Mouse (Mus musculus): ENCODE measurements around the gene Ddx20. TPM values are rescaled to one million over a fixed set of nuclear protein-coding genes. Genes with fewer than 3 reads are reported as not detected.

The Ddx20 gene
- polyA plus RNA-seq, 1 experiment from 2014 or later: 41.1 TPM

DNA sequence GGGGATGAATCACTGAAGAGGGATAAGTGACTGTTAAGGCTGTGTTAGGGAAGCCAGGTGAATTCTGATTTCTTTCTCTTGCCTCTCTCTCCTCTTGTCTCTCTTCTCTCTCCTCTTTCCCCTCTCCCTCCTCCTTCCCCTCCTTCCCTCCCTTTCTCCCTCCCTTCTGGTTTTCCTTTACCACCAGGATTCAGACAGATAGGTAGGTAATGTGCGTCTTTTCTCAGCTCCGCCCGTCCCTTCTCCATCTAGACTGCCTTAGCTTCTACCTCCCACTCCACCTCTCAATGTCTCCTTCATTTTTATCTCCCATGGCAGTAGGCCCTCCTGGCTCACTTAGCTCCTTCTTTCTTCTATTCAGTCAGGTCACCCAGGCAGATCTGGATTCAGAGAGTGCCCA, 18.2 kb upstream of the Ddx20 start:
- DNase-seq (ENCODE audit: low spot score): no peak

GRCm38 (mm10) chr3:105705061-105705549, 17.7 kb upstream of the Ddx20 start:
- DNase-seq (ENCODE audit: low spot score): peak; percentile 30

DNA sequence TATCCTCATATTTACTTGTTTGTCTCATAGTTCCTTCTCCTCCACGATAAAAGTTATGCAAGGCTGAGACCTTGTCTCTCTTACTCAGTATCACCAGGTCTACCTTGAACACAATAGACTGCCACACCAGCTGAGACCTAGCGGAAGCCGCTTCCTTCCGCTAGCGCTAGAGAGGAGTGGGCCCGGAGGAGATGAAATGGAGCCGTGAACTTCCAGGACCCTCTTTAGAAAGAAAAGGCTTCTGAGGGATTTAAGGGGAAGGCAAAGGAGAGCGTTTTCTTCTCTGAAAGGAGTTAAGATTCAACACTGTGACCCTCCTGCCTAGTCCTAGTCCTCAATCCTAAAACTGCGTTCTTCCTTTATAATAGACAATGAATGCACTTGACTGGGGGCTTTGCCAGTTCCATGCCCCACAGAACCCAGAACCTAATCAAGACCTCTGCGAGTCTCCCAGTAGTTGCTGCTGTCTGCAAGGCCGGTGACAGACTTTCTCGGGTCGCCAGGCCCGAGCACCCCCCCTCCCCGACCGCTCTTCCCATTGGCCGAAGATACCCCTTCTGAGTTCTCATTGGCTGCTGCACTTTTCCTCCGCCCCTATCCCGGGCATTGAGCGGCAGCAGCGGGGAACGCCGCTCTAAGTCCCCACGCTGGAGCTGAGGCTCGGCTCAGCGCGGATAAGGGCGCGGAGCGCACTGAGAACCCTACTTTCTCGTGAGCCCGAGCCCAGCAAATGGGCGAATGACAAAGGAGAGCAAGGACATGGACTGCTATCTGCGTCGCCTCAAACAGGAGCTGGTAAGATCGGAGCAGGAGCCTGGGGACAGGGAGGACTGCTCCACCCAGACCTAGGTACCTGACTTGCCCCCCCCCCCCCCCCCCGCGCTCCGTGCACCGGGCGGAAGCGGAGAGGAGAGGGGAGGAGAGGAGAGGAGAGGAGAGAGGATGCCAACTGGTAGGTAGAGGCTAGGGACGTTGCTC, 16.9 kb upstream of the Ddx20 start, which contains the start of gene Inka2:
TSS of gene Inka2 (plus strand) at position 569 of the 978 bp plus-strand sequence.
- DNase-seq (ENCODE audit: low spot score): peak; percentile 91

DNA sequence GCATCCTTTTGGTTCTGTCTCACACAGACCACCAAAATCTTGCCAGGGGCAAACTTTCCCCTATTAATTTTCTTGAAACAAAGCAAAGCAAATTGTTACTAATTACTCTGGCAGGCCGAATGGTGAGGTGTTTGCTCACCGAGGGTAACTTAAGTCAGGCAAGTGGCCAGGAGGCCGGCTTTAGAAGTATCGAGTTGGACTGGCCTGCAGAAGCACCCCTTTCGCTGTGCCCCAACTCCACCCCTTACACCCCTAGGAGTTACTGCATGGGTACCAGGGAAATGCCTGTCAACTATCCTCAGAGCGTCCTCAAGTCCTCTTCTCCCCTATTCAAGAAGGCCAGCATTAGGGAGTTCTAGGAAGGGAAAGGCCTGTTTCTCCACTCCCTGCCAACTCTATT, 16.2 kb upstream of the Ddx20 start:
- DNase-seq (ENCODE audit: low spot score): no peak

GRCm38 (mm10) chr3:105701399-105701798, 14.0 kb upstream of the Ddx20 start:
- DNase-seq (ENCODE audit: low spot score): no peak

GRCm38 (mm10) chr3:105700786-105701185, 13.4 kb upstream of the Ddx20 start:
- DNase-seq (ENCODE audit: low spot score): peak; percentile 33

- no peak for DNase-seq (ENCODE audit: low spot score)
Observed at GRCm38 (mm10) chr3:105699241-105699933, 12.0 kb upstream of the Ddx20 start.

- DNase-seq (ENCODE audit: low spot score): no peak
Observed at GRCm38 (mm10) chr3:105698311-105698710, 10.9 kb upstream of the Ddx20 start.

GRCm38 (mm10) chr3:105697148-105697441, 9.7 kb upstream of the Ddx20 start:
- DNase-seq (ENCODE audit: low spot score): no peak

DNA sequence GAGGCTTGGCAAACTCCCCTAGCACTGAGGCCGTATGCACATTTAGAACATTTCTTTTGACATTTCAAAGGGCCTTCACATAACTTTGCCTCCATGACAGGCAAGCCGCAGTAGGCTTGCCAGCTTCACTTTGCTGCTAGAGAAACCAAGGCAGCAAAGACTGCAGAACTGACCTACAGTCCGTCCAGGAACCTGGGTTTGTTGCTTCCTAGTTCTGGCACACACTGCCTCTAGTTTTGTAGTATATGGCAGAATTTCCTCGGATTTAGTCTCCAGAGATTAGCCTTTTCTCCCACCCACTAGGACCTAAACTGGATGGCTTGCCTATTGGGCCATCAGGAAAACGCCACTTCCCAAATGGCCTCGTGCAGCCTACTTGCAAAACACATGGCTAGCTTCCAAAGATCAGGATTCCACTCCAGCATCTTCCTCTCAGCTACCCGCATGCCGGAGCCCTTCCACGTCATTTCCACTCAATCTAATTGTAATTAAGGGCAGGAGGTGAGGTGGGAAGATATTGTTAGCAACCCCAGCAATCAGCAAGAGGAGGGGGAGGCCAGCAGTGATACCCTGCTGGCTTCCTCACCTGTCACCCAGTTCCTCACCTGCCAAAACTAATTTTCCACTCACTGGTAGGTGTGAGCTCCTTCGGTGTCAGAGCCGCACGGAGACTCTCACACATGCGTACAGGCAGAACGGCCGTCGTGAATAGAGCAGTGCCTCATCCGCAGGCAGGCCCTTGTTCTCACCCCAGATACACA, 9.2 kb upstream of the Ddx20 start:
- DNase-seq (ENCODE audit: low spot score): no peak

DNA sequence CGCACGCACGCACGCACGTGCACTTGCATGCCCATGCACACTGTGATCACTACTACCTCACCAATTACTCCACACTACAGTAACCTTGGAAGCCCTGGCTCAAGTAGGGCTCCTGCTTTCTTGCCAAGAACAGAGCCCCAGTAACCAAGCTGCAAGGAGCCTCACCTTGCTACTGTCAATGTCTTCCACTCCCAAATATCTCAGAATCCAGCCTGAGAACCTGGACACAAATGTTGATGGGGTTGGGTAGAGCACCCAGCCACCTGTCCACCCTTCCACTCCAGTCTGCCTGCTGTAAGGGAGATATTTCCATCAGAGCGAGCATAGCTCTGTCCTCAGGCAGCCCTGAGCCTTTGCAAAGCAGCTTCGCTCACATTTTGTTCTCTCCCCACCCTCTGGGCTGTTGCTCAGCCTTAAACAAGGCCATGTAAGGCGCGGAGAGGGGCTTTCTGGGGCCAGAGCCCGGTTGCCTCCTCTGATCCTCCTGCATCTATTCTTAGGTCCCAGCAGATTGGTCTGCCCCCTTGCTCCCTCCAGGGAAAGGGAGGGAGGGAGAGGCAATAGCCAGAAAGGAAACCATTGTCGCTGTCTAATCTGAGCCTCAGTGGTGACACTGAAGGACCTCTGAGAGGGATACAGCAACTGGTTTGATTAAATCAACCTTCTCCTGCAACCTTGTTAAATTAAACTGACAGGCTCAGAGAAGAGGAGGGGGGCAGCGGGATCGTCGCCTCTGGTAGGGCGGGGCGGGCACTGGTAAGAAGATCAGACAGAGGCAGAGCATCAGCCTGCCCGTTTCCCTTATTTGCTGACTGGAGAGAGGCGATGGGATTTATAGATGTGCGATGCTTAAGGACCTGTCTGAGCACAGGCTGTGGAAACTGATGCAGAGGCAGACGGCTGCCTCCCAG, 8.4 kb upstream of the Ddx20 start:
- DNase-seq (ENCODE audit: low spot score): no peak

GRCm38 (mm10) chr3:105693327-105694080, 6.1 kb upstream of the Ddx20 start:
- DNase-seq (ENCODE audit: low spot score): no peak

GRCm38 (mm10) chr3:105688536-105688935, 1.2 kb upstream of the Ddx20 start:
- DNase-seq (ENCODE audit: low spot score): no peak

- DNase-seq (ENCODE audit: low spot score): peak; percentile 27
Observed at GRCm38 (mm10) chr3:105686394-105687323, 715 bp downstream of the Ddx20 start.

- DNase-seq (ENCODE audit: low spot score): no peak
Observed at GRCm38 (mm10) chr3:105680346-105680745, 7.0 kb downstream of the Ddx20 start.

DNA sequence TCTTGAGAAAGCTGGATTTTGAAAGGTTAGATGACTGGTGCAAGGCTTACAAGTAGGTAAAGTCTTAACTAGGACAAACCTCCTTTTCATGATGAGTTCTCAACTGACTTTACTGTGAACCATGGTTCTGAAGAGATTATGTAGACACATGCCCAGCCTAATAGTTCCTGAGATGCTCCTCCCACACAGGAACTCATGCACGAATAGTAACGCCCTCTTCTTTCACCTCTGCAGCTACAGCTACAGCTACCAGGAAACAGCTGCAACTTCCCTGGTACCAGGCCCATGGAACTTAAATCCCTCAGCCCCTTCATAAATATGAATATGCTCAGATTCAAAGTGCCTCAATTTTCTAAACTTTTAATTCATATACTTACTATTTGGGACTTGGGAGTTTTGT, 11.4 kb downstream of the Ddx20 start:
- no peak for DNase-seq (ENCODE audit: low spot score)

- peak; percentile 88 for DNase-seq (ENCODE audit: low spot score)
Observed at GRCm38 (mm10) chr3:105674595-105675218, 12.7 kb downstream of the Ddx20 start.

DNA sequence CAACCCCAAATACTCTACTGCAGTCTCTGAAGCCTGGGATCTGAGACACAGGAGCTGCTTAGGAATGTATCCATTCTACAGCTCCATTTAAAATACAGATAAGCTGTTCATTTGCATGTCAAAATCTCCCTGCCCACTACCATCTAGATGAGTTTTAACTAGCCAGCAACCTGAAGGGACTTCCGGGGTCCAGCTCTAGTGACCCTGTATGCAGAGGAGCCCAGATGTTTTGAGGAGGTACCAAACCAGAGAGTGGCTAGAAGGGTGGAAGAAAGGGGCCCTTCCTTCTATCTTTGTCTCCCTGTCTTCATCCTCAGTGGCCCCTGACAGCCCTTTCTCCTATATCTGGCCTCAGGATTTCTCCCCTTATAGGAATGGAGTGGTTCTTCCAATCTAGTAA, 16.6 kb downstream of the Ddx20 start:
- DNase-seq (ENCODE audit: low spot score): no peak
